Mouse (Mus musculus): ENCODE results near the gene Sh3bgrl. TPM values are rescaled to one million over a fixed set of nuclear protein-coding genes. Genes with fewer than 3 reads are reported as not detected.

Sh3bgrl gene
- total RNA-seq, 4 experiments from 2014 or later, result 6.8 to 10.7 (median 8.4) TPM

DNA sequence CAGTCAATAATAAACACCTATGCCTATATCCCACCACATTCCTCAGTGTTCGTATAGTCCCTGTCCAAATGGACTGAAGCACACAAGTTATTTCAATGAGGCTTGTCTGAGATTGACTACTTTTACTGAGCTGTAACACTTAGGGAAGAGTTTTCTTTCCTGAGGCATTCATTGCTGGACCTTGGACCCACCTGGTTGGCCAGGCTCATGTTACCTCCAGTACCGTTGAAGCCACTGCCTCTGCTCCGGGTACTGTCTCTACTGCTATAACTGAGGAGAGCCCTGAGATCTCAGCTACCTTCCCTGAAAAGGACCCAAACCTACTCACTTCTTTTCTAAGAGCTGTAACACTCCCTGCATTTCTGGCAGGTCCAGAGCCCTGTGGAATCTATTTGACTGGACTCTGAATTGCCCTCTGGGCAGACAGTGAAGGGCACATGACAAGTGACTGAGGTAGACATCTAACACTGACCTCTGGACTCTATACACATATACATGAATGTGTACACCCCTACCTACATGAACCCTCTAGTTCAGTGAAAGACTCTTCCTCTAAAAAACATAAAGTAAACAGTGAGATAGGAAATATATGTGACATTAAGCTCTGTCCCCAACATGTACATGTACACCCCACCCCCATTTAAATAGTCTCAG is 140.3 kb downstream of the Sh3bgrl start:
- DNase-seq (ENCODE audit: low spot score in 2 of 2), result no peak

DNA sequence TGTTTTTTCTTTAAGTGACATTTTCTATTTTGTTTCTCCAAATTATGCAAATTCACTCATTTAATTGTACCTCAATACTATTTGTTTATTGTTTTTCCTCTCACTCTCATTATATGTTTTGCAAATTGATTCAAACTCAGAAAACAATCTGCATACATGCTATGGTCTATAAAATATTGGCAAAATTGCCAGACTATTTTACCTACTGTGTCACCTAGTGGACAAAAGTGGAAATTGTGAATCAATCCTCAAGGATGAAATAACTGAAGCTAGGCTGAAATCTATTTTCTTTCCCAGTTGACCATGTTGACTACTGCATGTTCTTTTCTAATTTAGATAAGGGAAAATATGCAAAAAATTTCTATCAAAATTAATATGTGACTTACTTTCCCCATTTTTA is 143.0 kb downstream of the Sh3bgrl start:
- no peak for DNase-seq (ENCODE audit: low spot score in 2 of 2)

Other genes with a start within 250 kb of the Sh3bgrl start
- gene Hmgn5, start 82.0 kb upstream of the Sh3bgrl start, total RNA-seq (2022), result 1 to 10 TPM; 4.3 to 8.3 (median 4.9) TPM
- not detected for gene Gm6377, start 101.4 kb downstream of the Sh3bgrl start, total RNA-seq (2022)